ENCODE assay signal across 24 mouse cellular contexts in genomic region chr11:49803801-49804200, GRCm38 (mm10). TPM values are rescaled to one million over a fixed set of nuclear protein-coding genes. Genes with fewer than 3 reads are reported as not detected.
DNase-seq lines count a peak whose midpoint lies in the region; ATAC-seq and TF ChIP-seq lines count a peak whose summit lies in the region.
"Had no signal": no experiment of that assay in that cellular context is flagged by ENCODE, and none has a peak within 500 bp of the region (broad histone marks: within the 10 kb centered on the region; RNA-seq: fewer than 3 reads in every experiment).

No protein-coding gene starts in this region.

- no peak for TF ChIP-seq POLR2A in ES-Bruce4 (IDR thresholded peaks at IDR 0.05; ENCODE audit: insufficient read depth, low read length)
- no peak for TF ChIP-seq POLR2A in MEL (IDR thresholded peaks at IDR 0.05; ENCODE audit: control insufficient read depth in 1 of 2, insufficient read depth in 1 of 2, low read depth in 1 of 2, low read length in 2 of 2, poor library complexity in 1 of 2)

- DNase-seq in lung, embryonic 14.5 days, result no peak
- no peak for DNase-seq in lung, postnatal 25 days (ENCODE audit: low spot score)
- DNase-seq in MEL (ENCODE audit: low read depth, low spot score), result no peak
- peak; percentile 70 for DNase-seq in ZHBTc4 (ENCODE audit: low read depth, low spot score)
- no peak for DNase-seq in forebrain, postnatal 0 days
- DNase-seq in frontal cortex, postnatal 10 days (ENCODE audit: low spot score in 2 of 2), result no peak
- DNase-seq in cerebellum, postnatal 14 days, result no peak
- DNase-seq: adrenal gland, adult 2 months; adrenal gland, postnatal 10 days; adrenal gland, postnatal 25 days; cerebellum, adult 11 months; cerebellum, adult 18-20 months; cerebellum, adult 8-10 months; cerebellum, adult 9-11 months; cerebellum, postnatal 25 days had no signal

- TF ChIP-seq CTCF in lung, embryonic 14.5 days (IDR thresholded peaks at IDR 0.05; ENCODE audit: low read depth), result 0 out of 2 replicates have a peak, but pooled peaks have one; percentile 4
- peak; percentile 27 for TF ChIP-seq CTCF in ES-Bruce4 (IDR thresholded peaks at IDR 0.05; ENCODE audit: low read depth, low read length)
- TF ChIP-seq CTCF in MEL (IDR thresholded peaks at IDR 0.05 in 2 of 3, conservative IDR thresholded peaks at IDR 0.05 in 1 of 3; ENCODE audit: control insufficient read depth in 1 of 3, insufficient read depth in 1 of 3, low read depth in 2 of 3, low read length in 3 of 3, poor library complexity in 1 of 3, severe bottlenecking in 1 of 3), result peak in 2 of 3 experiments; percentile 12 to 28; a peak in 2 of 6 replicates
- no peak for TF ChIP-seq CTCF in forebrain, postnatal 0 days (IDR thresholded peaks at IDR 0.05; ENCODE audit: low read depth)

- H3K27ac ChIP-seq in lung, embryonic 14.5 days (ENCODE audit: low read depth), result no peak overlapping the region
- no peak overlapping the region for H3K27ac ChIP-seq in ES-Bruce4 (ENCODE audit: insufficient read depth, low read length)
- no peak overlapping the region for H3K27ac ChIP-seq in MEL (ENCODE audit: control insufficient read depth, low read depth, low read length)
- H3K27ac ChIP-seq in forebrain, postnatal 0 days (ENCODE audit: low read depth, low read length), result no peak overlapping the region
- H3K27ac ChIP-seq: embryonic facial prominence, embryonic 13.5 days; embryonic facial prominence, embryonic 15.5 days; forebrain, embryonic 10.5 days; forebrain, embryonic 12.5 days had no signal

- 0 out of 2 replicates have a peak, but pooled peaks cover 6% of the 10 kb centered on the region for H3K36me3 ChIP-seq in lung, embryonic 14.5 days (ENCODE audit: insufficient read depth)
- H3K36me3 ChIP-seq in ES-Bruce4 (ENCODE audit: control insufficient read depth, insufficient read depth, low read length, poor library complexity, severe bottlenecking), result peaks cover 3% of the 10 kb centered on the region
- H3K36me3 ChIP-seq in MEL (ENCODE audit: control insufficient read depth in 1 of 2, insufficient read depth in 2 of 2, low read length in 2 of 2), result peaks cover 0 to 9% of the 10 kb centered on the region in 2 experiments; a peak in 3 of 4 replicates
- H3K36me3 ChIP-seq in forebrain, postnatal 0 days (ENCODE audit: insufficient read depth), result peaks cover 8% of the 10 kb centered on the region
- H3K36me3 ChIP-seq: embryonic facial prominence, embryonic 15.5 days; forebrain, embryonic 12.5 days; G1E had no signal

- no peak overlapping the region for H3K4me2 ChIP-seq in lung, embryonic 14.5 days
- H3K4me2 ChIP-seq in forebrain, postnatal 0 days (ENCODE audit: low read depth), result no peak overlapping the region
- H3K4me2 ChIP-seq: embryonic facial prominence, embryonic 13.5 days; embryonic facial prominence, embryonic 15.5 days; forebrain, embryonic 12.5 days had no signal

- no peaks in the 10 kb centered on the region for H3K9me3 ChIP-seq in lung, embryonic 14.5 days (ENCODE audit: low read depth, low read length)
- H3K9me3 ChIP-seq in ES-Bruce4 (replicated peaks; ENCODE audit: control insufficient read depth, insufficient read depth, low read length, poor library complexity, severe bottlenecking) (peaks cover 3% of the 10 kb centered on the region; the same call in 1 of the 2 replicates), MEL (replicated peaks; ENCODE audit: insufficient read depth, low read length) (no peaks in the 10 kb centered on the region)
- H3K9me3 ChIP-seq in forebrain, postnatal 0 days (ENCODE audit: low read length), result no peaks in the 10 kb centered on the region
- H3K9me3 ChIP-seq: embryonic facial prominence, embryonic 13.5 days; embryonic facial prominence, embryonic 15.5 days; forebrain, embryonic 10.5 days; forebrain, embryonic 12.5 days had no signal

- H3K4me1 ChIP-seq in lung, embryonic 14.5 days (ENCODE audit: insufficient read depth), result no peaks in the 10 kb centered on the region
- H3K4me1 ChIP-seq in ES-Bruce4 (ENCODE audit: control insufficient read depth, insufficient read depth, low read length) (no peaks in the 10 kb centered on the region), MEL (ENCODE audit: control insufficient read depth in 1 of 2, insufficient read depth in 2 of 2, low read length in 2 of 2) (peaks cover 7 to 13% of the 10 kb centered on the region in 2 experiments)
- 0 out of 2 replicates have a peak, but pooled peaks cover 16% of the 10 kb centered on the region for H3K4me1 ChIP-seq in forebrain, postnatal 0 days (ENCODE audit: insufficient read depth)
- H3K4me1 ChIP-seq: forebrain, embryonic 10.5 days; forebrain, embryonic 12.5 days had no signal

- no peak for TF ChIP-seq RAD21 in MEL (IDR thresholded peaks at IDR 0.05; ENCODE audit: low read depth, low read length)

- TF ChIP-seq EP300 in ES-Bruce4 (IDR thresholded peaks at IDR 0.05; ENCODE audit: insufficient read depth, low read depth, low read length), result no peak
- no peak for TF ChIP-seq EP300 in MEL (IDR thresholded peaks at IDR 0.05; ENCODE audit: low read depth in 1 of 2, low read length in 2 of 2)

- H3K4me3 ChIP-seq in lung, embryonic 14.5 days (ENCODE audit: low read depth, low read length), result no peak overlapping the region
- no peak overlapping the region for H3K4me3 ChIP-seq in ES-Bruce4 (ENCODE audit: low read depth, low read length)
- no peak overlapping the region for H3K4me3 ChIP-seq in MEL (ENCODE audit: control insufficient read depth in 1 of 2, insufficient read depth in 1 of 2, low read depth in 2 of 2, low read length in 2 of 2)
- no peak overlapping the region for H3K4me3 ChIP-seq in forebrain, postnatal 0 days (ENCODE audit: low read depth, low read length)
- H3K4me3 ChIP-seq: embryonic facial prominence, embryonic 13.5 days; embryonic facial prominence, embryonic 15.5 days; erythroblast, embryonic 14.5 days; forebrain, embryonic 10.5 days; forebrain, embryonic 12.5 days had no signal

- 95% methylated on average over 4 of the region's 4 CpGs for WGBS in lung, embryonic 14.5 days
- 97% methylated on average over 4 of the region's 4 CpGs for WGBS in forebrain, postnatal 0 days

- no peak for ATAC-seq in lung, embryonic 14.5 days (ENCODE audit: insufficient read depth)
- ATAC-seq in forebrain, postnatal 0 days, result no peak
- ATAC-seq: forebrain, embryonic 14.5 days; forebrain, embryonic 16.5 days had no signal

- no peak overlapping the region for H3K9ac ChIP-seq in lung, embryonic 14.5 days
- H3K9ac ChIP-seq in ES-Bruce4 (ENCODE audit: low read depth, poor library complexity, severe bottlenecking), result no peak overlapping the region
- H3K9ac ChIP-seq in MEL (ENCODE audit: control insufficient read depth, low read depth, low read length, poor library complexity, severe bottlenecking), result no peak overlapping the region
- no peak overlapping the region for H3K9ac ChIP-seq in forebrain, postnatal 0 days
- H3K9ac ChIP-seq: embryonic facial prominence, embryonic 13.5 days; embryonic facial prominence, embryonic 15.5 days; forebrain, embryonic 12.5 days had no signal

- no peaks in the 10 kb centered on the region for H3K79me2 ChIP-seq in MEL (ENCODE audit: control insufficient read depth, insufficient read depth, low read length, poor library complexity)

- no peaks in the 10 kb centered on the region for H3K27me3 ChIP-seq in lung, embryonic 14.5 days (ENCODE audit: insufficient read depth, low read length)
- H3K27me3 ChIP-seq in ES-Bruce4 (ENCODE audit: control insufficient read depth, insufficient read depth, low read length, poor library complexity, severe bottlenecking) (no peaks in the 10 kb centered on the region), MEL (ENCODE audit: control insufficient read depth in 1 of 2, insufficient read depth in 2 of 2, low read length in 2 of 2) (no peaks in the 10 kb centered on the region)
- H3K27me3 ChIP-seq in forebrain, postnatal 0 days (ENCODE audit: insufficient read depth, low read length), result no peaks in the 10 kb centered on the region
- H3K27me3 ChIP-seq: embryonic facial prominence, embryonic 13.5 days; embryonic facial prominence, embryonic 15.5 days; forebrain, embryonic 12.5 days had no signal

TF ChIP-seq in MEL, 35 proteins besides CTCF, POLR2A, EP300 and RAD21:
- TF ChIP-seq GATA1 (IDR thresholded peaks at IDR 0.05; ENCODE audit: low read depth, low read length) (no peak), SMC3 (IDR thresholded peaks at IDR 0.05; ENCODE audit: low read depth, low read length) (no peak), MEF2A (IDR thresholded peaks at IDR 0.05; ENCODE audit: extremely low read depth, insufficient replicate concordance, low read depth, low read length, poor library complexity, severe bottlenecking) (no peak)

RNA-seq across cellular contexts. Expression of gene Gfpt2, which starts 9.8 kb away (rescaled TPM):
- polyA plus RNA-seq in lung, embryonic 14.5 days (2014; fragmentation: Nextera tagmentation; extraction: Ambion mirVana), result 10.4 and 11.6 TPM in 2 replicates
- polyA plus RNA-seq in ES-Bruce4 (2011; ENCODE audit: insufficient read depth, insufficient read length, low read depth, missing spikeins) (49.1 and 52.3 TPM in 2 replicates), MEL (2012; ENCODE audit: insufficient read depth in 1 of 2, insufficient read length in 2 of 2, low read depth in 1 of 2, low replicate concordance in 2 of 2, missing spikeins in 1 of 2) (1 to 10 TPM in 1 of 2 experiments, not detected in 1; 8.0 TPM)
- 4.0 and 4.9 TPM in 2 replicates for total RNA-seq in MEL (2012; rRNA removed)
- 5.0 and 5.5 TPM in 2 replicates for total RNA-seq in forebrain, postnatal 0 days (2014; rRNA removed)
- 6.5 and 7.4 TPM in 2 replicates for polyA plus RNA-seq in forebrain, postnatal 0 days (2015; fragmentation: Nextera tagmentation; extraction: Ambion mirVana)
- polyA plus RNA-seq: erythroblast, embryonic 14.5 days; G1E had no signal

RNA-seq across cellular contexts. Expression of gene Mapk9, which starts 42.8 kb away (rescaled TPM):
- polyA plus RNA-seq in lung, embryonic 14.5 days (2014; fragmentation: Nextera tagmentation; extraction: Ambion mirVana), result 38.4 and 40.0 TPM in 2 replicates
- polyA plus RNA-seq in ES-Bruce4 (2011; ENCODE audit: insufficient read depth, insufficient read length, low read depth, missing spikeins), result 47.5 and 50.7 TPM in 2 replicates
- total RNA-seq in MEL (2012; rRNA removed), result 42.6 and 52.8 TPM in 2 replicates
- 10 to 100 TPM in 1 of 2 experiments, not detected in 1; 43.1 TPM for polyA plus RNA-seq in MEL (2012; ENCODE audit: insufficient read depth in 1 of 2, insufficient read length in 2 of 2, low read depth in 1 of 2, low replicate concordance in 2 of 2, missing spikeins in 1 of 2)
- total RNA-seq in forebrain, postnatal 0 days (2014; rRNA removed), result 92.3 and 123 TPM in 2 replicates
- polyA plus RNA-seq in forebrain, postnatal 0 days (2015; fragmentation: Nextera tagmentation; extraction: Ambion mirVana), result 41.5 and 55.6 TPM in 2 replicates
